12 mouse cellular contexts compared by ENCODE assay signal in genomic region chr4:134865340-134865739, GRCm38 (mm10). TPM values are rescaled to one million over a fixed set of nuclear protein-coding genes. Genes with fewer than 3 reads are reported as not detected.
DNase-seq lines count a peak whose midpoint lies in the region; ATAC-seq and TF ChIP-seq lines count a peak whose summit lies in the region.
"Had no signal": no experiment of that assay in that cellular context is flagged by ENCODE, and none has a peak within 500 bp of the region (broad histone marks: within the 10 kb centered on the region; RNA-seq: fewer than 3 reads in every experiment).

No protein-coding gene starts in this region.

- H3K27ac ChIP-seq in intestine, embryonic 15.5 days: no peak overlapping the region
- no peak overlapping the region for H3K27ac ChIP-seq in intestine, postnatal 0 days (ENCODE audit: low read depth, low read length)
- peak overlapping the region; percentile 99 for H3K27ac ChIP-seq in liver, embryonic 14.5 days
- H3K27ac ChIP-seq in stomach, embryonic 16.5 days (ENCODE audit: low read length): no peak overlapping the region
- H3K27ac ChIP-seq: left cerebral cortex, adult 2 months; limb, embryonic 15.5 days had no signal

- 62% methylated on average over 6 of the region's 6 CpGs for WGBS in intestine, embryonic 15.5 days
- 68% methylated on average over 6 of the region's 6 CpGs for WGBS in intestine, postnatal 0 days
- WGBS in liver, embryonic 14.5 days (ENCODE audit: insufficient replicate concordance): 15% methylated on average over 6 of the region's 6 CpGs
- 61% methylated on average over 6 of the region's 6 CpGs for WGBS in stomach, embryonic 16.5 days

- H3K9ac ChIP-seq in intestine, embryonic 15.5 days: no peak overlapping the region
- H3K9ac ChIP-seq in intestine, postnatal 0 days (ENCODE audit: low read depth, low read length): no peak overlapping the region
- peak overlapping the region; percentile 97 for H3K9ac ChIP-seq in liver, embryonic 14.5 days (replicated peaks)
- H3K9ac ChIP-seq in stomach, embryonic 16.5 days (ENCODE audit: low read length): no peak overlapping the region
- H3K9ac ChIP-seq: limb, embryonic 15.5 days had no signal

- peak; percentile 63 for TF ChIP-seq EP300 in liver, embryonic 14.5 days (IDR thresholded peaks at IDR 0.05; ENCODE audit: low read depth)

- peak; percentile 89 for DNase-seq in c-Kit-positive CD71-positive TER-119-positive erythroid progenitor cells, embryonic 14.5 days (ENCODE audit: low spot score)
- peak; percentile 82 to 86 (median 85) for DNase-seq in liver, embryonic 14.5 days (ENCODE audit: low read depth in 3 of 3, low spot score in 3 of 3)
- DNase-seq in left cerebral cortex, adult 8-10 months (ENCODE audit: low spot score in 2 of 2): no peak
- DNase-seq in neural tube, embryonic 10.5 days (ENCODE audit: extremely low spot score, low spot score): no peak
- DNase-seq: kidney, adult 18-20 months; right cerebral cortex, postnatal 4 days had no signal

- peak; percentile 47; the same call in 1 of the 2 replicates for ATAC-seq in intestine, embryonic 15.5 days
- ATAC-seq in intestine, postnatal 0 days: no peak
- ATAC-seq in liver, embryonic 14.5 days (ENCODE audit: insufficient read depth): peak; percentile 73
- peak; percentile 59; the same call in 1 of the 2 replicates for ATAC-seq in stomach, embryonic 16.5 days (ENCODE audit: insufficient read depth, low FRiP score)

- H3K36me3 ChIP-seq in intestine, embryonic 15.5 days: no peaks in the 10 kb centered on the region
- H3K36me3 ChIP-seq in intestine, postnatal 0 days (ENCODE audit: control insufficient read depth, insufficient read depth): no peaks in the 10 kb centered on the region
- peaks cover 34% of the 10 kb centered on the region for H3K36me3 ChIP-seq in liver, embryonic 14.5 days (replicated peaks; ENCODE audit: control insufficient read depth, insufficient read depth, low read depth)
- no peaks in the 10 kb centered on the region for H3K36me3 ChIP-seq in stomach, embryonic 16.5 days (ENCODE audit: control insufficient read depth, insufficient read depth, low read length)
- H3K36me3 ChIP-seq: limb, embryonic 15.5 days had no signal

- H3K4me3 ChIP-seq in intestine, embryonic 15.5 days (replicated peaks): no peak overlapping the region
- no peak overlapping the region for H3K4me3 ChIP-seq in intestine, postnatal 0 days (ENCODE audit: low read depth, low read length)
- peak overlapping the region; percentile 95 to 97 for H3K4me3 ChIP-seq in liver, embryonic 14.5 days (ENCODE audit: insufficient read depth in 1 of 2, low read depth in 2 of 2, low read length in 2 of 2)
- H3K4me3 ChIP-seq in stomach, embryonic 16.5 days (replicated peaks; ENCODE audit: low read length): no peak overlapping the region
- H3K4me3 ChIP-seq: left cerebral cortex, adult 2 months; limb, embryonic 15.5 days had no signal

- H3K4me2 ChIP-seq in intestine, embryonic 15.5 days (replicated peaks): no peak overlapping the region
- H3K4me2 ChIP-seq in intestine, postnatal 0 days (replicated peaks; ENCODE audit: low read depth): no peak overlapping the region
- peak overlapping the region; percentile 97 for H3K4me2 ChIP-seq in liver, embryonic 14.5 days (ENCODE audit: low read depth)
- no peak overlapping the region for H3K4me2 ChIP-seq in stomach, embryonic 16.5 days (ENCODE audit: low read depth, low read length)
- H3K4me2 ChIP-seq: limb, embryonic 15.5 days had no signal

- TF ChIP-seq CTCF in intestine, postnatal 0 days (IDR thresholded peaks at IDR 0.05; ENCODE audit: low read depth): no peak
- 0 out of 2 replicates have a peak, but pooled peaks have one; percentile 10 for TF ChIP-seq CTCF in liver, embryonic 14.5 days (IDR thresholded peaks at IDR 0.05; ENCODE audit: low read depth)

- peaks cover 17% of the 10 kb centered on the region; the same call in 1 of the 2 replicates for H3K27me3 ChIP-seq in intestine, embryonic 15.5 days (replicated peaks)
- H3K27me3 ChIP-seq in intestine, postnatal 0 days (replicated peaks; ENCODE audit: control insufficient read depth, insufficient read depth, low read length): 0 out of 2 replicates have a peak, but pooled peaks cover 8% of the 10 kb centered on the region
- no peaks in the 10 kb centered on the region for H3K27me3 ChIP-seq in liver, embryonic 14.5 days (ENCODE audit: control insufficient read depth, insufficient read depth, low read length)
- H3K27me3 ChIP-seq in stomach, embryonic 16.5 days (ENCODE audit: control insufficient read depth, insufficient read depth, low read length): peaks cover 21% of the 10 kb centered on the region; the same call in 1 of the 2 replicates

- H3K9me3 ChIP-seq in intestine, embryonic 15.5 days: no peaks in the 10 kb centered on the region
- no peaks in the 10 kb centered on the region for H3K9me3 ChIP-seq in intestine, postnatal 0 days (ENCODE audit: control insufficient read depth)
- no peaks in the 10 kb centered on the region for H3K9me3 ChIP-seq in liver, embryonic 14.5 days (ENCODE audit: control insufficient read depth, low read length)
- no peaks in the 10 kb centered on the region for H3K9me3 ChIP-seq in stomach, embryonic 16.5 days (replicated peaks; ENCODE audit: control insufficient read depth, low read length)
- H3K9me3 ChIP-seq: limb, embryonic 15.5 days had no signal

- 0 out of 2 replicates have a peak, but pooled peaks cover 8% of the 10 kb centered on the region for H3K4me1 ChIP-seq in intestine, embryonic 15.5 days (replicated peaks)
- no peaks in the 10 kb centered on the region for H3K4me1 ChIP-seq in intestine, postnatal 0 days (replicated peaks; ENCODE audit: control insufficient read depth, insufficient read depth, low read length)
- H3K4me1 ChIP-seq in liver, embryonic 14.5 days (replicated peaks; ENCODE audit: control insufficient read depth in 2 of 2, insufficient read depth in 2 of 2, low read length in 1 of 2): peaks cover 34 to 42% of the 10 kb centered on the region in 2 experiments
- peaks cover 20% of the 10 kb centered on the region for H3K4me1 ChIP-seq in stomach, embryonic 16.5 days (ENCODE audit: control insufficient read depth, insufficient read depth, low read length)

RNA-seq across cellular contexts. Expression of gene Rhd, which starts 1.0 kb away (rescaled TPM):
- 7.9 and 8.4 TPM in 2 replicates for polyA plus RNA-seq in intestine, embryonic 15.5 days (2015; fragmentation: Nextera tagmentation; extraction: Ambion mirVana)
- 0.10 and 0.16 TPM in 2 replicates for polyA plus RNA-seq in intestine, postnatal 0 days (2015; fragmentation: Nextera tagmentation; extraction: Ambion mirVana)
- polyA plus RNA-seq in liver, embryonic 14.5 days (2012; rRNA removed): 260 and 298 TPM in 2 replicates
- polyA plus RNA-seq in liver, embryonic 14.5 days (2014; fragmentation: Nextera tagmentation; extraction: Ambion mirVana): 576 and 578 TPM in 2 replicates
- 20.8 and 23.5 TPM in 2 replicates for polyA plus RNA-seq in stomach, embryonic 16.5 days (2015; fragmentation: Nextera tagmentation; extraction: Ambion mirVana)
- total RNA-seq in left cerebral cortex, adult 8-10 months (2022): under 1 TPM in 1 of 4 experiments, not detected in 3; 0.50 TPM
- total RNA-seq: granulocyte monocyte progenitor cell, adult 5-6 weeks; left cerebral cortex, adult 2 months had no signal

RNA-seq across cellular contexts. Expression of gene Maco1, which starts 12.2 kb away (rescaled TPM):
- polyA plus RNA-seq in intestine, embryonic 15.5 days (2015; fragmentation: Nextera tagmentation; extraction: Ambion mirVana): 28.6 and 31.2 TPM in 2 replicates
- 18.5 and 19.0 TPM in 2 replicates for polyA plus RNA-seq in intestine, postnatal 0 days (2015; fragmentation: Nextera tagmentation; extraction: Ambion mirVana)
- polyA plus RNA-seq in liver, embryonic 14.5 days (2012; rRNA removed): 5.7 and 9.3 TPM in 2 replicates
- polyA plus RNA-seq in liver, embryonic 14.5 days (2014; fragmentation: Nextera tagmentation; extraction: Ambion mirVana): 11.7 and 13.0 TPM in 2 replicates
- polyA plus RNA-seq in stomach, embryonic 16.5 days (2015; fragmentation: Nextera tagmentation; extraction: Ambion mirVana): 30.6 and 30.8 TPM in 2 replicates
- total RNA-seq in left cerebral cortex, adult 8-10 months (2022): 10 to 100 TPM; 48.8 to 62.7 (median 58.4) TPM

RNA-seq across cellular contexts. Expression of gene Tmem50a, which starts 49.5 kb away (rescaled TPM):
- polyA plus RNA-seq in intestine, embryonic 15.5 days (2015; fragmentation: Nextera tagmentation; extraction: Ambion mirVana): 146 and 154 TPM in 2 replicates
- 129 and 136 TPM in 2 replicates for polyA plus RNA-seq in intestine, postnatal 0 days (2015; fragmentation: Nextera tagmentation; extraction: Ambion mirVana)
- 44.2 and 50.8 TPM in 2 replicates for polyA plus RNA-seq in liver, embryonic 14.5 days (2012; rRNA removed)
- polyA plus RNA-seq in liver, embryonic 14.5 days (2014; fragmentation: Nextera tagmentation; extraction: Ambion mirVana): 59.5 and 65.1 TPM in 2 replicates
- 177 TPM in 2 replicates for polyA plus RNA-seq in stomach, embryonic 16.5 days (2015; fragmentation: Nextera tagmentation; extraction: Ambion mirVana)
- total RNA-seq in left cerebral cortex, adult 8-10 months (2022): 100 to 1,000 TPM; 119 to 138 (median 124) TPM

RNA-seq across cellular contexts. Expression of gene Rsrp1, which starts 58.1 kb away (rescaled TPM):
- 450 and 479 TPM in 2 replicates for polyA plus RNA-seq in intestine, embryonic 15.5 days (2015; fragmentation: Nextera tagmentation; extraction: Ambion mirVana)
- polyA plus RNA-seq in intestine, postnatal 0 days (2015; fragmentation: Nextera tagmentation; extraction: Ambion mirVana): 252 and 263 TPM in 2 replicates
- polyA plus RNA-seq in liver, embryonic 14.5 days (2012; rRNA removed): 228 and 239 TPM in 2 replicates
- polyA plus RNA-seq in liver, embryonic 14.5 days (2014; fragmentation: Nextera tagmentation; extraction: Ambion mirVana): 151 and 161 TPM in 2 replicates
- 511 and 534 TPM in 2 replicates for polyA plus RNA-seq in stomach, embryonic 16.5 days (2015; fragmentation: Nextera tagmentation; extraction: Ambion mirVana)
- total RNA-seq in left cerebral cortex, adult 8-10 months (2022): 100 to 1,000 TPM; 218 to 302 (median 272) TPM

Comparison
In these comparisons a context has a peak if more than half of its experiments do, and no peak if none do; other contexts are left out.
1. H3K4me3 ChIP-seq: peak in liver, embryonic 14.5 days (2 of 2); none in intestine, embryonic 15.5 days (single experiment), intestine, postnatal 0 days (single experiment) and stomach, embryonic 16.5 days (single experiment).
2. DNase-seq: peak in c-Kit-positive CD71-positive TER-119-positive erythroid progenitor cells, embryonic 14.5 days (single experiment) and liver, embryonic 14.5 days (3 of 3); none in left cerebral cortex, adult 8-10 months (0 of 2) and neural tube, embryonic 10.5 days (single experiment).
3. RNA of gene Rhd, which starts 1.0 kb away (polyA plus RNA-seq): 260 to 578 TPM in liver, embryonic 14.5 days; 20.8 to 23.5 TPM in stomach, embryonic 16.5 days, 7.9 to 8.4 TPM in intestine, embryonic 15.5 days and 0.10 to 0.16 TPM in intestine, postnatal 0 days; every median in the first group is over 10 times any median in the second.